Mouse (Mus musculus) heart, embryonic 15.5 days (tissue): ENCODE measurements around the gene Klk1. TPM values are rescaled to one million over a fixed set of nuclear protein-coding genes. Genes with fewer than 3 reads are reported as not detected.
A peak's percentile ranks its signal among the peaks of the same experiment; 100 is the strongest.

Source experiments
- ATAC-seq: fragments of 200-750 bp; cut with Nextera tagmentation; replicated peaks from 2 replicates; pipeline ENCODE4 v1.8.0; 2017; ENCODE audit warnings: low read depth, moderate TSS enrichment; ENCODE audit not compliant: insufficient number of reproducible peaks, insufficient read depth, low FRiP score
- H3K27ac ChIP-seq: fragments of 300-500 bp; sonication (generic); 2 replicates; pipeline ENCODE4 v1.5.1; 2015; ENCODE audit warnings: mild to moderate bottlenecking, inconsistent platforms
- H3K27me3 ChIP-seq: fragments of 300-500 bp; sonication (generic); 2 replicates; pipeline ENCODE4 v1.6.1; 2015; ENCODE audit warnings: inconsistent platforms
- H3K36me3 ChIP-seq: fragments of 300-500 bp; sonication (generic); 2 replicates; pipeline ENCODE4 v1.6.1; 2015; ENCODE audit warnings: mild to moderate bottlenecking, inconsistent platforms
- H3K4me1 ChIP-seq: fragments of 300-500 bp; sonication (generic); replicated peaks from 2 replicates; pipeline ENCODE4 v1.6.1; 2015; ENCODE audit warnings: inconsistent platforms
- H3K4me2 ChIP-seq: fragments of 300-500 bp; sonication (generic); 2 replicates; pipeline ENCODE4 v1.6.1; 2015; ENCODE audit warnings: inconsistent platforms, mild to moderate bottlenecking, moderate library complexity
- H3K4me3 ChIP-seq: fragments of 300-500 bp; sonication (generic); 2 replicates; pipeline ENCODE4 v1.5.1; 2015; ENCODE audit warnings: mild to moderate bottlenecking, inconsistent platforms
- H3K9ac ChIP-seq: fragments of 300-500 bp; sonication (generic); 2 replicates; pipeline ENCODE4 v1.6.1; 2015; ENCODE audit warnings: mild to moderate bottlenecking, inconsistent platforms
- H3K9me3 ChIP-seq: fragments of 300-500 bp; sonication (generic); replicated peaks from 2 replicates; pipeline ENCODE4 v1.6.1; 2016; ENCODE audit warnings: inconsistent platforms
- WGBS: fragments of 180-500 bp; shearing (Covaris S2); methylation state at CpG from one replicate; pipeline ENCODE4 v1.1.7; 2015; ENCODE audit warnings: mixed read lengths; 5-methylcytosine and 5-hydroxymethylcytosine counted together
- polyA plus RNA-seq: library from polyadenylated mRNA; unstranded; fragments of >200 nt; fragmentation: Nextera tagmentation; extraction: Ambion mirVana; gene quantifications from 2 replicates; pipeline ENCODE4 v1.2.1, GENCODE M21; 2015

The Klk1 gene
- polyA plus RNA-seq, 1 experiment from 2014 or later = 0.13 TPM

DNA sequence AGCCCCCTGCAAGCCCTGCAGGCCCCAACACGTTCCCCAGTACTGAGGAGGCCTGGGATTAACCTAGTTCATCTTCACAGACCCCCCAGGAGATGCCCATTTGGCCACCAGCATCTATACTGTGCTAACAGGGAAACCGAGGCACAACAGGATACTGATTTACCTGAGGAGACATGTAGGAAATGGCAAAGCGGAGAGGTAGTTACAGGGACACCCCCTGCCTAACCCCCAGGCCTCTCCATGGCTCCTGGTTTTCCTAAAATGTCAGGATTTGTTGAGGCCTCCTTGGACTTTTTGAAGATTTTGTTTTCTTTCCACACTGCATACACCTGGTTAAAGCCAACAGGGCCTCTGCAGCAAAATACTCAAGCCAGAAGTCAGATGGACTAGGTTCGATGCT, 32.1 kb downstream of the Klk1 start, which contains the start of gene Acp4:
TSS of gene Acp4 (minus strand) at position 101 of the 400 bp plus-strand sequence.
- H3K4me2 ChIP-seq = no peak within 1 kb of the TSS
- H3K4me1 ChIP-seq = peaks cover 8% of the 10 kb centered on the region
- no peaks in the 10 kb centered on the region for H3K27me3 ChIP-seq
- H3K36me3 ChIP-seq = peaks cover 4% of the 10 kb centered on the region; the same call in 1 of the 2 replicates
- H3K27ac ChIP-seq = no peak within 1 kb of the TSS
- WGBS = 73% methylated on average over 4 of the region's 4 CpGs
- H3K9me3 ChIP-seq = no peaks in the 10 kb centered on the region
- H3K9ac ChIP-seq = no peak within 1 kb of the TSS
- no peak for ATAC-seq
- no peak within 1 kb of the TSS for H3K4me3 ChIP-seq

- WGBS = 77% methylated on average over 6 of the region's 6 CpGs
- Histone ChIP-seq H3K9ac (no peak overlapping the region), H3K27ac (no peak overlapping the region), H3K36me3 (no peaks in the 10 kb centered on the region), H3K27me3 (peaks cover 21% of the 10 kb centered on the region), H3K9me3 (no peaks in the 10 kb centered on the region), H3K4me1 (peaks cover 6% of the 10 kb centered on the region; the same call in 1 of the 2 replicates), H3K4me2 (no peak overlapping the region), H3K4me3 (no peak overlapping the region)
- ATAC-seq = no peak
These were observed 35.2 kb downstream of the Klk1 start for GRCm38 (mm10) chr7:44260410-44260809.

DNA sequence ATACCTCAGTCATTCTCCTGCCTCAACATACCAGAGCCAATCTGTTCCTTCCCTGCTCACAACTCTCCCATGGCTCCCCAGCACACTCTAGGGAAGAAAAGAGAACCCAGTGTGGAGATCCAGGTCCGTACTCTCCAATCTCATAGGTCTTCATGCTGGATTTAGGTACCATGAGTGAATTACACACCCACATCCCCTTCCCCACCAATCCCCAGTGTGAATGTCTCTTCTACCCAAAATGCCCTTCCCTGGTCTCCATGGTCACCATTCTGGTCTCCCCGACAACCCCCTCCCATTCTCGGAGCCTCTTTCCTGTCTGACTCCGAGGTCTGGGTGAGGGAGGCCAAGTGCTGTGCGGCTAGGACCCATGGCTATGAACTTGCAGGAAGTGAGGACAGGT, 36.0 kb downstream of the Klk1 start, which contains the start of gene Gm15517:
TSS of gene Gm15517 (plus strand) at position 301 of the 400 bp plus-strand sequence.
- Histone ChIP-seq H3K36me3 (no peaks in the 10 kb centered on the region), H3K27ac (no peak within 1 kb of the TSS), H3K4me1 (peaks cover 6% of the 10 kb centered on the region; the same call in 1 of the 2 replicates), H3K27me3 (peaks cover 26% of the 10 kb centered on the region), H3K4me3 (no peak within 1 kb of the TSS), H3K9ac (no peak within 1 kb of the TSS), H3K4me2 (no peak within 1 kb of the TSS), H3K9me3 (no peaks in the 10 kb centered on the region)
- 49% methylated on average over 5 of the region's 5 CpGs for WGBS
- ATAC-seq = no peak

GRCm38 (mm10) chr7:44262791-44263643, 37.9 kb downstream of the Klk1 start:
- Histone ChIP-seq H3K4me3 (0 out of 2 replicates have a peak overlapping the region, but pooled peaks have one; percentile 0), H3K9ac (no peak overlapping the region)

GRCm38 (mm10) chr7:44268117-44268516, 43.0 kb downstream of the Klk1 start:
- no peaks in the 10 kb centered on the region for H3K9me3 ChIP-seq

More at GRCm38 (mm10) chr7:44262791-44263643, 37.9 kb downstream of the Klk1 start:
- peak; percentile 64; the same call in 1 of the 2 replicates for ATAC-seq
- H3K27ac ChIP-seq = no peak overlapping the region
- H3K27me3 ChIP-seq = peaks cover 34% of the 10 kb centered on the region
- H3K4me1 ChIP-seq = peaks cover 6% of the 10 kb centered on the region; the same call in 1 of the 2 replicates
- H3K36me3 ChIP-seq = no peaks in the 10 kb centered on the region
- WGBS = 3% methylated on average over 34 of the region's 34 CpGs
- no peaks in the 10 kb centered on the region for H3K9me3 ChIP-seq
- H3K4me2 ChIP-seq = peak overlapping the region; percentile 44

DNA sequence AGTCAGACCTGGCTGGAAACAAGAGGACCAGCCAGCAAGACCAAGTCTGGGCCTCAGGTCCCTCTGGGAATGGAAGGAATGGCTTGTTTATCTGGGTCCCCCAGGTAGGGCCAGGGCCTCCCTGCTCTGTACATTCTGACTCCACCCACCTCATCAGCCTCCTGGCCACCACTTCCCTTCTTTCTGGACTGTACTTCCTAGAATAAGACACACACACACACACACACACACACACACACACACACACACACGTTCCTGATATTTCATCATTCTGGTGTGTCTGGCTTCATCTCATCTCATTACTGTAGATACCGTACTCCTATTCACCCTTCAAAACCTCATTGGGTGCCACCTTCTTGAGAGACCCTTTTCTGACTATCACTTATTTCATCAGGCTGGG, 44.2 kb downstream of the Klk1 start:
- no peak for ATAC-seq
- H3K9ac ChIP-seq = no peak overlapping the region
- 74% methylated on average over 2 of the region's 2 CpGs for WGBS
- H3K36me3 ChIP-seq = no peaks in the 10 kb centered on the region
- H3K4me1 ChIP-seq = no peaks in the 10 kb centered on the region
- H3K27me3 ChIP-seq = peaks cover 32% of the 10 kb centered on the region
- H3K4me3 ChIP-seq = no peak overlapping the region
- no peak overlapping the region for H3K27ac ChIP-seq
- H3K9me3 ChIP-seq = no peaks in the 10 kb centered on the region
- no peak overlapping the region for H3K4me2 ChIP-seq

More at GRCm38 (mm10) chr7:44268117-44268516, 43.0 kb downstream of the Klk1 start:
- H3K36me3 ChIP-seq = no peaks in the 10 kb centered on the region
- no peak overlapping the region for H3K4me3 ChIP-seq
- H3K4me2 ChIP-seq = no peak overlapping the region
- H3K4me1 ChIP-seq = peaks cover 3% of the 10 kb centered on the region; the same call in 1 of the 2 replicates
- ATAC-seq = no peak
- WGBS = 70% methylated on average over 11 of the region's 11 CpGs
- H3K27me3 ChIP-seq = peaks cover 35% of the 10 kb centered on the region
- no peak overlapping the region for H3K9ac ChIP-seq
- no peak overlapping the region for H3K27ac ChIP-seq

DNA sequence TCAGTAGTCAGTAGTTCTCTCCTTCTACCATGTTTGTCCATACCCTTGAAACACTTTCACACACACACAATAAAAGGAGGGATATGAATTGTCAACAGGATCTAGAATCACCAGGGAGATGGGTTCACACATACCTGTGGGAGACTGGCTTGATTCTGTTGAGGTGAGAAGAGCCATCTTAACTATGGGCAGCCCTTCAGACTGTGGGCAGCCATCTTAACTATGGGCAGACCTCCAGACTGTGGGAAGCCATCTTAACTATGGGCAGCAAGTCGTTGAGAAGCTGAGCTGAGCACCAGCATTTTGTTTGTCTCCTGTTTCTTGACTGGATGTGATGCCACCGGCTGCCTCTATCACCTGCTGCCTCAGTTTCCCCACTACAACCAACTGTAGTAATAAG, 46.1 kb downstream of the Klk1 start:
- Histone ChIP-seq H3K36me3 (no peaks in the 10 kb centered on the region), H3K9ac (no peak overlapping the region), H3K4me1 (no peaks in the 10 kb centered on the region), H3K4me3 (no peak overlapping the region), H3K27me3 (peaks cover 28% of the 10 kb centered on the region), H3K9me3 (no peaks in the 10 kb centered on the region), H3K27ac (no peak overlapping the region), H3K4me2 (no peak overlapping the region)
- ATAC-seq = no peak
- 68% methylated on average over 2 of the region's 2 CpGs for WGBS

DNA sequence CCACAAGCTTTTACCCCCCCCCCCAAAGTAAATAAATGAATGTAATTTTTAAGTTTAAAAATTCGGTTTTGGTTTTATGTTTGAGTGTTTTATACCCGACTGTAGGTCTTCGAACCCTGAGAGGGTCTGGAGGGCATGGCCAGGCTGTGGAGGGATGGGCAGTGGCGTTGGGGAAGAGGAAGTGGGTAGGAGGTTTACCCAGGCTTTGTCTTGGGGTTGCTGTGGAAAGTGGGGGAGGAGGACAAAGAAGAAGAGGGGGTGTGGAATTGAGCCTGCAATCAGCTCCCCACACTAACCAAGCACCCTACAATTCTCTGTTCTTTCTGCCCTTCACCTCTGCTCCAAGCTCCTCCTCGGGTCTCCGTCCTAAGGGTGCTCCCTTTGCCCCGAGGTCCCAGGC, 47.4 kb downstream of the Klk1 start:
- Histone ChIP-seq H3K27ac (no peak overlapping the region), H3K4me2 (no peak overlapping the region), H3K4me1 (no peaks in the 10 kb centered on the region), H3K9ac (no peak overlapping the region), H3K9me3 (no peaks in the 10 kb centered on the region), H3K36me3 (no peaks in the 10 kb centered on the region), H3K27me3 (peaks cover 24% of the 10 kb centered on the region), H3K4me3 (no peak overlapping the region)
- WGBS = 82% methylated on average over 7 of the region's 7 CpGs
- ATAC-seq = no peak

- H3K9ac ChIP-seq = no peak overlapping the region
- peaks cover 17% of the 10 kb centered on the region for H3K27me3 ChIP-seq
- H3K4me2 ChIP-seq = no peak overlapping the region
- H3K27ac ChIP-seq = no peak overlapping the region
- ATAC-seq = no peak
- no peaks in the 10 kb centered on the region for H3K4me1 ChIP-seq
- H3K36me3 ChIP-seq = no peaks in the 10 kb centered on the region
- H3K9me3 ChIP-seq = no peaks in the 10 kb centered on the region
- WGBS = 65% methylated on average over 7 of the region's 7 CpGs
- H3K4me3 ChIP-seq = no peak overlapping the region
These were observed 48.3 kb downstream of the Klk1 start for GRCm38 (mm10) chr7:44273446-44273845.

DNA sequence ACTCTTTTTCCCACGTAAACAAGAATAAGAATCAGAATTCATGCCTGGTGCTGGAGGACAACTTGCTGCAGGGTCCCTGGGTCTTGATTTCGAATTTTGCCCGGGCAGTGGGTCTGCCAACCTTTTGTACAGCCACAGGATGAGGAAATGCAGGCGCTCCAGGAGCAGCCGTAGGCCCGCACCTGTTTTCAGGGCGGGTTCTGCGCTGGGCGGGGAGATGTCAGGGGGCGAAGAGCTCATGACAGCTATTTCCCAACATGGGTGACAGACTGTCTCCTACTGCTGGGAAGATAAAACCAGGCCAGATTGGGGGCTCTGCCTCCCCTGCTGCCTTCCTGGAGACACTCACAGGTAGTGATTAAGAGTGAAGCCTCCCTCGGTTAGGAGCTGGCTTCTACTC, 48.9 kb downstream of the Klk1 start:
- Histone ChIP-seq H3K4me1 (no peaks in the 10 kb centered on the region), H3K9ac (no peak overlapping the region), H3K4me3 (no peak overlapping the region), H3K27ac (no peak overlapping the region), H3K27me3 (peaks cover 16% of the 10 kb centered on the region), H3K9me3 (no peaks in the 10 kb centered on the region), H3K36me3 (no peaks in the 10 kb centered on the region), H3K4me2 (no peak overlapping the region)
- no peak for ATAC-seq
- 28% methylated on average over 11 of the region's 11 CpGs for WGBS

DNA sequence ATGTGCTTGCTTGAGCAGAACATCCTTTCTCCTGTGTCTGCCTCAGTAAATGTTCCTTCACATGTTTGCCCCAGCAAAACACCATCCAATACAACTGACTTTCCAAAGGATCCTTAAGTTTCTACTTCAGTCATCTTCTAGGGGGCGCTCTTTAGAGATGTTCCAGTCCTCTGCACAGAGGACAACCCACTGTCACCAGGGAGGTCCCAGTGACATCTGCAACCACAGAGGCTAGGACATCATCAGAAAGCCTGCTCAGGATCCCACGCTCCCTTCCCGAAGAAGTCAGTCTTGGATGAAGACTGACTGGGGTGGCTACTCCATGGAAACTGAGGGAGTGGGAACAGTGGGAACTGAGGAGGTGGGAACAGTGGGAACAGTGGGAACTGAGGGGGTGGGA, 50.4 kb downstream of the Klk1 start:
- H3K27me3 ChIP-seq = peaks cover 16% of the 10 kb centered on the region
- no peak overlapping the region for H3K27ac ChIP-seq
- ATAC-seq = no peak
- H3K9me3 ChIP-seq = no peaks in the 10 kb centered on the region
- H3K4me2 ChIP-seq = no peak overlapping the region
- 78% methylated on average over 3 of the region's 3 CpGs for WGBS
- H3K4me3 ChIP-seq = no peak overlapping the region
- no peaks in the 10 kb centered on the region for H3K36me3 ChIP-seq
- H3K9ac ChIP-seq = no peak overlapping the region
- H3K4me1 ChIP-seq = no peaks in the 10 kb centered on the region
